Mouse (Mus musculus) C2C12 (cell line): Measurements from ENCODE around the gene Bod1.

Experiments used
- CEBPB ChIP-seq: IDR thresholded peaks from one replicate; pipeline ENCODE4 v1.6.1; 2011; ENCODE audit warnings: low read depth, mild to moderate bottlenecking, control low read depth, moderate library complexity
- CTCF ChIP-seq: IDR thresholded peaks from one replicate; pipeline ENCODE4 v1.5.1; 2011; ENCODE audit not compliant: control insufficient read depth, insufficient read depth, insufficient read length
- FOSL1 ChIP-seq: IDR thresholded peaks from one replicate; pipeline ENCODE4 v1.8.0; 2011; ENCODE audit warnings: mild to moderate bottlenecking, low read length; ENCODE audit not compliant: poor library complexity, insufficient read depth, severe bottlenecking
- MAX ChIP-seq: IDR thresholded peaks from one replicate; pipeline ENCODE4 v1.6.1; 2011; ENCODE audit warnings: mild to moderate bottlenecking, control low read depth
- MYOD1 ChIP-seq: IDR thresholded peaks from one replicate; pipeline ENCODE4 v1.6.1; 2011; ENCODE audit warnings: low read depth; ENCODE audit not compliant: control insufficient read depth, insufficient read length
- MYOG ChIP-seq: IDR thresholded peaks from one replicate; pipeline ENCODE4 v1.6.1; 2011; ENCODE audit not compliant: control insufficient read depth, insufficient read length; ENCODE audit errors: extremely low read depth
- USF1 ChIP-seq: IDR thresholded peaks from one replicate; pipeline ENCODE4 v1.6.1; 2011; ENCODE audit warnings: low read depth, mild to moderate bottlenecking, control low read depth, moderate library complexity

- no peak for TF ChIP-seq CTCF
- no peak for TF ChIP-seq USF1
- no peak for TF ChIP-seq FOSL1
- TF ChIP-seq CEBPB, result no peak
- no peak for TF ChIP-seq MYOG
- no peak for TF ChIP-seq MYOD1
- TF ChIP-seq MAX, result no peak
Measured at GRCm38 (mm10) chr11:31701901-31702300, 30.2 kb upstream of the Bod1 start.
